Mouse (Mus musculus) stomach, postnatal 0 days (tissue): ENCODE measurements around the gene Prox2. TPM values are rescaled to one million over a fixed set of nuclear protein-coding genes. Genes with fewer than 3 reads are reported as not detected.

ENCODE experiments used
- ATAC-seq: fragments of 200-750 bp; cut with Nextera tagmentation; 2 replicates; pipeline ENCODE4 v1.8.0; 2017; ENCODE audit not compliant: low FRiP score, low TSS enrichment
- DNase-seq: peaks from one replicate; pipeline ENCODE4 v3.0.0-alpha.2; 2016; ENCODE audit warnings: low spot score
- H3K27ac ChIP-seq: fragments of 300-500 bp; sonication (generic); replicated peaks from 2 replicates; pipeline ENCODE4 v1.5.1; 2014; ENCODE audit warnings: mild to moderate bottlenecking, control low read depth
- H3K27me3 ChIP-seq: fragments of 300-500 bp; sonication (generic); 2 replicates; pipeline ENCODE4 v1.6.1; 2014; ENCODE audit warnings: low read length; ENCODE audit not compliant: control insufficient read depth, insufficient read depth
- H3K36me3 ChIP-seq: fragments of 300-500 bp; sonication (generic); 2 replicates; pipeline ENCODE4 v1.6.1; 2014; ENCODE audit warnings: low read length, mixed read lengths; ENCODE audit not compliant: control insufficient read depth, insufficient read depth
- H3K4me1 ChIP-seq: fragments of 300-500 bp; sonication (generic); replicated peaks from 2 replicates; pipeline ENCODE4 v1.6.1; 2014; ENCODE audit warnings: antibody characterized with exemption; ENCODE audit not compliant: control insufficient read depth, insufficient read depth
- H3K4me2 ChIP-seq: fragments of 300-500 bp; sonication (generic); replicated peaks from 2 replicates; pipeline ENCODE4 v1.6.1; 2014; ENCODE audit warnings: low read depth, mild to moderate bottlenecking, control low read depth, moderate library complexity
- H3K4me3 ChIP-seq: fragments of 300-500 bp; sonication (generic); 2 replicates; pipeline ENCODE4 v1.5.1; 2014; ENCODE audit warnings: low read depth, low read length, control low read depth
- H3K9ac ChIP-seq: fragments of 300-500 bp; sonication (generic); 2 replicates; pipeline ENCODE4 v1.6.1; 2014; ENCODE audit warnings: mild to moderate bottlenecking, low read length, control low read depth, mixed read lengths
- H3K9me3 ChIP-seq: fragments of 300-500 bp; sonication (generic); 2 replicates; pipeline ENCODE4 v1.6.1; 2016; ENCODE audit warnings: low read length; ENCODE audit not compliant: control insufficient read depth
- CTCF ChIP-seq: IDR thresholded peaks from 2 replicates; pipeline ENCODE4 v1.5.1; 2016; ENCODE audit warnings: antibody characterized with exemption, low read depth, mild to moderate bottlenecking, moderate library complexity
- EP300 ChIP-seq: optimal IDR thresholded peaks from 2 replicates; pipeline ENCODE3; 2016; ENCODE audit warnings: antibody characterized with exemption
- WGBS: fragments of 180-500 bp; shearing (Covaris S2); extraction: QIAGEN DNeasy Blood & Tissue Kit; methylation state at CpG from one replicate; pipeline ENCODE4 v1.1.7; 2014; 5-methylcytosine and 5-hydroxymethylcytosine counted together
- polyA plus RNA-seq: library from polyadenylated mRNA; unstranded; fragments of >200 nt; fragmentation: Nextera tagmentation; extraction: Ambion mirVana; gene quantifications from 2 replicates; pipeline ENCODE4 v1.2.1, GENCODE M21; 2015

The Prox2 gene
- polyA plus RNA-seq, 1 experiment from 2014 or later, result 1.9 TPM

- no peak overlapping the region for H3K27ac ChIP-seq
- ATAC-seq, result no peak
- H3K4me2 ChIP-seq, result no peak overlapping the region
- H3K4me1 ChIP-seq, result no peaks in the 10 kb centered on the region
- no peaks in the 10 kb centered on the region for H3K9me3 ChIP-seq
- no peaks in the 10 kb centered on the region for H3K27me3 ChIP-seq
- no peak for DNase-seq
- 78% methylated on average over 19 of the region's 19 CpGs for WGBS
- H3K4me3 ChIP-seq, result no peak overlapping the region
- H3K36me3 ChIP-seq, result peaks cover 23% of the 10 kb centered on the region
- no peak for TF ChIP-seq EP300
- TF ChIP-seq CTCF, result no peak
- H3K9ac ChIP-seq, result no peak overlapping the region
Measured at GRCm38 (mm10) chr12:85135513-85136470, 25.2 kb upstream of the Prox2 start.

DNA sequence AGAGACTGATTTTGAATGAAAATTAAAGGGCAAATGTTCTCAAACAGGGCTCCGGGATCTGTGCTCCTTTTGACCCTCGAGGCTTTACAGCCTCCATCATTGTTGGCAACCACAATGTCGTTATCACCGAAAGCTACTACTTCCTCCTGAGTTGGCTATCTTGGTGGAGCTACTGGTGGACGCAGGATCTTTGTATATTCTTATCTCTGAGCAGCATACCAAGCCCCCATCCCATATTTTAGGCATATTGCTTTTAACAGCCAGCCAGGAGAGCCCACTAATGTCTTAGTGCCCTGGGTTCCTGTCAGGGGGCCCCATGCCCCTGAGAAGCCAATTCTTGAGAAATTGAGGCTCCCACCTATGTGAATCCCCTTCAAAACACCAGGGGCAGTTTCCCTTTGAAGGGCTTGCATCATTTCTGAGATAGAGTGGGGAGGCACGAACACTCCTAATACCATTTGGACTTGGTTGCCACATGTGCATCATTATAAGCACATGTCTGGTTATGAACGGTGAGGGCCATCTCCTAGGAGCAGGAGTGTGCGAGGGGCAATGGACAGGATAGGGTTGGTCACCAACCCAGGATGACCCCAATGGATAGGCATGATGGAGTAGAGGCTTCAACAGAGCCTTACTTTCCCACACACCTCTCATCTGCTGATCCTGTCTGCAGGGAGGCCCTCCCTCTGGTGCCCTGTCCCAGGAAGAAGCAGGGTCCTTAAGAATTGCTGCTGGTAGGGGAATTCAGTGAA, 23.7 kb upstream of the Prox2 start:
- no peaks in the 10 kb centered on the region for H3K4me1 ChIP-seq
- no peak for ATAC-seq
- TF ChIP-seq CTCF, result no peak
- no peak for TF ChIP-seq EP300

DNA sequence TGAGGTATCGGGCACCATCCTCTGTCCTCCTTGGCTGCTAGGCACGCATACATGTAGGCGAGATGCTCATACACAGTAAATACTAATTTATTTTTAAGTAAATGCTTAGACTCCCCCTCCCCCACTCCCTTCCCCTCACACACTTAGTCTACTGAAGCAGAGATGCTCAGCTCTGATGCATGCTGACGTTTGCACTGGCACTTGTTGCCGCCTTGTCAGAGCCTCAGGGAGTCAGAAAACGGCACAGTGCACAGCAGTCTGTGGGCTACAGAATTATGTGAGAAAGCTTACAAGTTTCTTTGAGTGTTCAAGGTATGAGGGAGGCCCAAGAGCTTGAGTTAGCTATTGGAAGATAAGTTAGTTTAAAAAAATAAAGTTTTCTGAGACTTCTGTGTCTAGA, 20.8 kb upstream of the Prox2 start:
- H3K4me1 ChIP-seq, result no peaks in the 10 kb centered on the region
- peaks cover 38% of the 10 kb centered on the region for H3K36me3 ChIP-seq
- H3K9me3 ChIP-seq, result no peaks in the 10 kb centered on the region
- WGBS, result 89% methylated on average over 6 of the region's 6 CpGs
- H3K9ac ChIP-seq, result no peak overlapping the region
- DNase-seq (no peak), ATAC-seq (no peak)
- TF ChIP-seq EP300 (no peak), CTCF (no peak)
- no peaks in the 10 kb centered on the region for H3K27me3 ChIP-seq
- no peak overlapping the region for H3K4me3 ChIP-seq
- H3K4me2 ChIP-seq, result no peak overlapping the region
- no peak overlapping the region for H3K27ac ChIP-seq

More for the DNA sequence above, 23.7 kb upstream of the Prox2 start:
- Histone ChIP-seq H3K9ac (no peak overlapping the region), H3K4me2 (no peak overlapping the region), H3K9me3 (no peaks in the 10 kb centered on the region), H3K36me3 (peaks cover 36% of the 10 kb centered on the region), H3K27me3 (no peaks in the 10 kb centered on the region), H3K4me3 (no peak overlapping the region), H3K27ac (no peak overlapping the region)
- DNase-seq, result no peak
- WGBS, result 79% methylated on average over 8 of the region's 8 CpGs

- DNase-seq, result no peak
- WGBS, result 88% methylated on average over 9 of the region's 9 CpGs
Measured at GRCm38 (mm10) chr12:85129426-85129978, 18.9 kb upstream of the Prox2 start.

DNA sequence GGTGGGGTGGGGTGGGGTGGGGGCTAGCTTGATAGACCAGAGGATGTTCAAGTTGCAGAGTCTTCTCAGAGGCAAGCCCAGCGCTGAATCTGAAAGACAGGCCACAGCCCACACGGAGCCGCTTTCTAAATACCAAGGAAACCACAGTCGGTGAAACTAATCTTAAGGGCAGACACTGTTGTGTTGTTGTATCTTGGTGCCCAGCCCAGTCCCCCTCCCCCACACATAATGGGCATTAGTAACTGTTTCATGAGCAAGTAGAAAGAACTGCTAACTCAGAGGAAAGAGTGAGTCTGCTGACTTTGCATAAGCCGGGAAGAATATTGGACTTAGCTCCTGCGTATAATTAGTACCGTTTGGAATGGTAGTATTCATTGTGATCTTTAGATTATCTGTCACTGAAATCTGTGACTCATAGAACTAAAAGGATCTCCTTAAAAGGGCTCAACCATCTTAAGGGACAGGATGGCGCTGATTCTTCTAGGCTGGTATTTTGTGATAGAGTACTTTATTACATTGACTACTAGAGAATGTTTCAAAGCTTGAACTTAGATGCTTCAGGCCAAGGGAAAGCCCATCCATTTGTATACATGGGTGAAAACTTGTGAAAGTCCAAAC, 16.5 kb upstream of the Prox2 start:
- Histone ChIP-seq H3K9ac (no peak overlapping the region), H3K27me3 (no peaks in the 10 kb centered on the region), H3K36me3 (peaks cover 42% of the 10 kb centered on the region), H3K4me3 (no peak overlapping the region), H3K9me3 (no peaks in the 10 kb centered on the region), H3K27ac (no peak overlapping the region), H3K4me2 (no peak overlapping the region), H3K4me1 (no peaks in the 10 kb centered on the region)
- no peak for DNase-seq
- TF ChIP-seq CTCF (no peak), EP300 (no peak)
- no peak for ATAC-seq
- WGBS, result 77% methylated on average over 8 of the region's 8 CpGs

More at GRCm38 (mm10) chr12:85129426-85129978, 18.9 kb upstream of the Prox2 start:
- H3K9ac ChIP-seq, result no peak overlapping the region
- H3K4me2 ChIP-seq, result no peak overlapping the region
- no peak for TF ChIP-seq CTCF
- no peak for TF ChIP-seq EP300
- H3K36me3 ChIP-seq, result peaks cover 44% of the 10 kb centered on the region
- H3K4me1 ChIP-seq, result no peaks in the 10 kb centered on the region
- ATAC-seq, result no peak
- no peaks in the 10 kb centered on the region for H3K27me3 ChIP-seq
- H3K9me3 ChIP-seq, result no peaks in the 10 kb centered on the region
- H3K27ac ChIP-seq, result no peak overlapping the region
- H3K4me3 ChIP-seq, result no peak overlapping the region
